Mouse (Mus musculus) ES-Bruce4 (cell line): ENCODE data around the gene Sugt1. TPM values are rescaled to one million over a fixed set of nuclear protein-coding genes. Genes with fewer than 3 reads are reported as not detected.

Experiments
- H3K27ac ChIP-seq: 2 replicates; pipeline ENCODE4 v1.5.1; 2012; ENCODE audit warnings: low read length, inconsistent platforms; ENCODE audit not compliant: insufficient read depth
- H3K27me3 ChIP-seq: 2 replicates; pipeline ENCODE4 v1.6.1; 2012; ENCODE audit warnings: mild to moderate bottlenecking, low read length, inconsistent platforms; ENCODE audit not compliant: control insufficient read depth, poor library complexity, insufficient read depth, severe bottlenecking
- H3K36me3 ChIP-seq: 2 replicates; pipeline ENCODE4 v1.6.1; 2012; ENCODE audit warnings: inconsistent platforms, mild to moderate bottlenecking, low read length, moderate library complexity; ENCODE audit not compliant: control insufficient read depth, poor library complexity, insufficient read depth, severe bottlenecking
- H3K4me1 ChIP-seq: one replicate; pipeline ENCODE4 v1.8.1; 2011; ENCODE audit warnings: low read length; ENCODE audit not compliant: control insufficient read depth, insufficient read depth
- H3K4me3 ChIP-seq: 2 replicates; pipeline ENCODE4 v1.5.1; 2011; ENCODE audit warnings: low read depth, mild to moderate bottlenecking, low read length
- H3K9ac ChIP-seq: 2 replicates; pipeline ENCODE4 v1.6.1; 2012; ENCODE audit warnings: low read depth, mild to moderate bottlenecking, inconsistent platforms; ENCODE audit not compliant: poor library complexity, severe bottlenecking
- H3K9me3 ChIP-seq: replicated peaks from 2 replicates; pipeline ENCODE4 v1.6.1; 2012; ENCODE audit warnings: mild to moderate bottlenecking, low read length, inconsistent platforms; ENCODE audit not compliant: control insufficient read depth, poor library complexity, insufficient read depth, severe bottlenecking
- CTCF ChIP-seq: IDR thresholded peaks from one replicate; pipeline ENCODE4 v1.8.1; 2011; ENCODE audit warnings: low read depth, low read length
- EP300 ChIP-seq: IDR thresholded peaks from 2 replicates; pipeline ENCODE4 v1.6.1; 2011; ENCODE audit warnings: low read depth, low read length; ENCODE audit not compliant: insufficient read depth
- POLR2A ChIP-seq: IDR thresholded peaks from one replicate; pipeline ENCODE4 v1.8.1; 2011; ENCODE audit warnings: low read length; ENCODE audit not compliant: insufficient read depth
- polyA plus RNA-seq: library from polyadenylated mRNA; stranded (reverse); fragments of >200 nt; gene quantifications from 2 replicates; pipeline ENCODE4 v1.2.4, GENCODE M21; 2011; ENCODE audit warnings: low read depth; ENCODE audit not compliant: missing spikeins, insufficient read depth, insufficient read length

The Sugt1 gene
- 256 and 265 TPM in 2 replicates for polyA plus RNA-seq

DNA sequence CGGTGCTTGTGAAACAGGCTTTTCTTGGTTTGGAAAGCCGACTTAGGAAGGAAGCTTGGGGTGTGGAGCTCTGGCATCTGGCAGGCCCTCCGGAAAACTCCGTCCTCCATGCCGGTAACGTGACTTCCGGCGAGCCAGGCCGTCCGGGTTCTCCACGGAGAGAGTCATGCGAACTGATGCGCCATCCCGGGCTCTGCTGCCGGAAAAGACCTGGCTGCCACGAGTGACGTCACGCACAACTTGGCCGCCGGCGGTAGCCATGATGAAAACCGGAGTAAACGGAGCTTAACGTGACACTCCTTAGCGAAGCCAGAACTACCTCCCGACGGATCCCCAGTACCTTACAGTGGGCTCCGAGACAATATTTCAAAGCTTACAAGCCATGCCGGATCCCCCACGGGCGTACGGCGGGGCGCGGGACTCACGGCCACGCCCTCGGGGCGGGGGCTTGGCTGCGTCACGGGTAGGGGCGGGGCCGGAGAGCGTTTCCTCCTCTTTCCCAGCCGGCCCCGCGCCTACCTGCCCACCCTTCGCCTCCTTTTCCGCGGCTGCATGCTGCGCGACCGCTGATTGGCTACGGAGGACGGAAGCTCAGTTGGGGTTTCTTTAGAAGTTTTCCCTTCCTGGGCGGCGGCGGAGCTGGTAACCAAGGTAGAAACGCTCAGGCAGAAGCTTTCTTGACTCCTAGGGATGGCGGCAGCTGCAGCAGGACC is at the start of gene Sugt1:
Gene Sugt1 (plus strand): TSS at position 553 of the 713 bp plus-strand sequence.
- Histone ChIP-seq H3K27me3 (no peaks in the 10 kb centered on the region), H3K27ac (peak within 1 kb of the TSS; percentile 82), H3K9ac (peak within 1 kb of the TSS; percentile 83), H3K36me3 (no peaks in the 10 kb centered on the region; the same call in 1 of the 2 replicates), H3K4me1 (peaks cover 4% of the 10 kb centered on the region), H3K9me3 (no peaks in the 10 kb centered on the region), H3K4me3 (peak within 1 kb of the TSS; percentile 96)
- 0 out of 2 replicates have a peak, but pooled peaks have one; percentile 21 for TF ChIP-seq EP300
- no peak for TF ChIP-seq CTCF
- TF ChIP-seq POLR2A = peak; percentile 52

DNA sequence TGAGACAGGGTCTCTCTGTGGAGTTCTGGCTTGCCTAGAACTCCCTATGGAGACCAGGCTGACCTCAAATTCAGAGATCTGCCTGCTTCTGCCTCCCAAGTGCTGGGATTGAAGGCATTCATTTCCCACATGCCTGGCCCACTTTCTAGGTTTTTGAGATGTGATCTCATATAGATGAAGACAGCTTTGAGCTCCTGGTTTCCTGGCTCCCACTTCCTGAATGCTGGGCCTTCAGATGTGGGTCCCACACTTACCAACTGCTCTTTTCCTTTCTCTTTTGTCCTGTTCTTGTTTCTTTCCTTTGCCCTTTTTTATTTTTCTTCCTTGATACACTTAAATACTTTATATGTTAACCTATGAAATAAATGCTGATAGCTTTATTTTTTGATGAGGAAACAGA is 49.6 kb upstream of the Sugt1 start:
- no peaks in the 10 kb centered on the region for H3K9me3 ChIP-seq
- no peaks in the 10 kb centered on the region; the same call in 1 of the 2 replicates for H3K36me3 ChIP-seq
- no peaks in the 10 kb centered on the region for H3K27me3 ChIP-seq
- no peak overlapping the region for H3K9ac ChIP-seq
- no peak for TF ChIP-seq CTCF
- no peak for TF ChIP-seq EP300
- H3K4me3 ChIP-seq = no peak overlapping the region
- no peak overlapping the region for H3K27ac ChIP-seq
- no peaks in the 10 kb centered on the region for H3K4me1 ChIP-seq

DNA sequence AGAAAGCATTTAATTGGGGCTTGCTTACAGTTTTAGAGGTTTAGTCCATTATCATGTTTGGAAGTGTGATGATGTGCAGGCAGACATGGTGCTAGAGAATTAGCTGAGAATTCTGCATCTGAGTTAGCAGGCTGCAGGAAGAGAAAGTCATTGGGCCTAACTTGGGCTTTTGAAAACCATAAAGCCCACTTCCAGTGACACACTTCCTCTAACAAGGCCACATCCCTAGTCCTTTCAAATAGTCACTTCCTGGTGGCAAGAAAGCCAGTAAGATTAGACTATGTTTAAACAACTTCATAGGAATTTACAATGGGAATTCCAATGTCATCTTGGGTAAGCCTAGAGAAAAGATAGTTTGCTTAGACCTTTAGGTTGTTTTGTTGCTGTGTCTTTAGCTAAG is 45.9 kb upstream of the Sugt1 start:
- H3K9ac ChIP-seq = no peak overlapping the region
- no peaks in the 10 kb centered on the region; the same call in 1 of the 2 replicates for H3K36me3 ChIP-seq
- H3K4me1 ChIP-seq = no peaks in the 10 kb centered on the region
- no peak overlapping the region for H3K27ac ChIP-seq
- no peak for TF ChIP-seq EP300
- H3K4me3 ChIP-seq = no peak overlapping the region
- H3K27me3 ChIP-seq = no peaks in the 10 kb centered on the region
- H3K9me3 ChIP-seq = no peaks in the 10 kb centered on the region

DNA sequence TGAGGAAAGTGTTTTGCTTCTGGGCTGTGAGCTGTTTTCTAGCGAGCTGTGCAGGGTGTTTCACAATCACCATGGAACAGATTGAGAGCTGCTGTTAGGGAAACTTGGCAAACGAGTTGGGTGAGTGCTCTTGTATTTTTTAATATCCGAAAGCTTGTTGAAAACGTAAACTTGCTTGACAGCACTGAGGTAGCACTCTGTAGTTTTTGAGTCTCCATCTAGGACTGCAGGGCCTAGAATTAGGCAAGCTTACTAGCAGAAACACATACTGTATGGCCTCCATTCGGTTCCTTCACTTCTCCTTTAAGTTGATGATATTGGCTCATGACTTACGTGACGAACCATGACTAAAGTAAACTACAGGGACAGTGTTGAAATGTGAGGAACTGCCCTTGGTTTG is 38.1 kb upstream of the Sugt1 start:
- H3K9me3 ChIP-seq = no peaks in the 10 kb centered on the region
- no peaks in the 10 kb centered on the region for H3K4me1 ChIP-seq
- no peaks in the 10 kb centered on the region for H3K36me3 ChIP-seq
- H3K27me3 ChIP-seq = no peaks in the 10 kb centered on the region
- no peak overlapping the region for H3K27ac ChIP-seq
- H3K9ac ChIP-seq = no peak overlapping the region
- TF ChIP-seq EP300 = no peak
- no peak for TF ChIP-seq POLR2A
- TF ChIP-seq CTCF = no peak
- no peak overlapping the region for H3K4me3 ChIP-seq

DNA sequence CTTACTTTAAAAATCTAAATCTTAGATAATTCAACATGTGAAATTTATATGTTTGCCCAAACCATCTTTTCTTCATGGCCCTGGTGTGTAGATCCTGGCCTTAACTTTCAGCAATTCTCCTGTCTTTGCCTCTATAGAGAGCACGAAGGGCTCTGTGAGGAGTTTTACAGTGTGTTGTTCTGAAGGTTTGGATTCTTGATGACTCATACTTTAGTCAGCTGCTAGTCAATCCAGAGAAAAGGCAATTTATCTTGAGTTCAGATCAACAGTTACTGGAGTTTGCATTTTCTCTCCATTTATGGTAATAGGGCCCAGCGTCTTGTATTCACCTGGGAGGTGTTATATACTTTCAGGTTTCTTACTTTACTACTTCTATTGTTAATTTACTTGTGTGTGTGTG is 35.6 kb upstream of the Sugt1 start:
- H3K36me3 ChIP-seq = no peaks in the 10 kb centered on the region
- no peak overlapping the region for H3K4me3 ChIP-seq
- H3K27ac ChIP-seq = no peak overlapping the region
- TF ChIP-seq POLR2A = no peak
- TF ChIP-seq CTCF = no peak
- TF ChIP-seq EP300 = no peak
- no peaks in the 10 kb centered on the region for H3K4me1 ChIP-seq
- H3K9me3 ChIP-seq = no peaks in the 10 kb centered on the region
- H3K9ac ChIP-seq = no peak overlapping the region
- H3K27me3 ChIP-seq = no peaks in the 10 kb centered on the region

- Histone ChIP-seq H3K9ac (no peak overlapping the region), H3K4me3 (no peak overlapping the region), H3K4me1 (no peaks in the 10 kb centered on the region), H3K27me3 (no peaks in the 10 kb centered on the region), H3K9me3 (no peaks in the 10 kb centered on the region), H3K27ac (no peak overlapping the region), H3K36me3 (no peaks in the 10 kb centered on the region)
- TF ChIP-seq POLR2A (no peak), EP300 (no peak), CTCF (no peak)
These were observed 34.6 kb upstream of the Sugt1 start for GRCm38 (mm10) chr14:79552854-79553253.
